Mouse (Mus musculus) kidney, adult 2 months (tissue): Measurements from ENCODE around the gene Ube2q2. TPM values are rescaled to one million over a fixed set of nuclear protein-coding genes. Genes with fewer than 3 reads are reported as not detected.
A peak's percentile ranks its signal among the peaks of the same experiment; 100 is the strongest.

ENCODE experiments used
- DNase-seq: peaks from one replicate; pipeline ENCODE4 v3.0.0; 2021
- H3K27ac ChIP-seq: fragments of 200-500 bp; 2 replicates; pipeline ENCODE4 v1.5.1; 2012; ENCODE audit warnings: low read depth, low read length, control low read depth, inconsistent platforms; ENCODE audit not compliant: insufficient read depth
- H3K27me3 ChIP-seq: fragments of 200-500 bp; replicated peaks from 2 replicates; pipeline ENCODE4 v1.6.1; 2012; ENCODE audit warnings: mild to moderate bottlenecking, moderate library complexity, low read length, inconsistent platforms; ENCODE audit not compliant: control insufficient read depth, insufficient read depth
- H3K36me3 ChIP-seq: fragments of 200-500 bp; 2 replicates; pipeline ENCODE4 v1.6.1; 2012; ENCODE audit warnings: mild to moderate bottlenecking, moderate library complexity, low read length, inconsistent platforms; ENCODE audit not compliant: control insufficient read depth, insufficient read depth
- H3K4me1 ChIP-seq: fragments of 200-500 bp; 2 replicates; pipeline ENCODE4 v1.6.1; 2011; ENCODE audit warnings: low read length; ENCODE audit not compliant: control insufficient read depth, insufficient read depth
- H3K4me3 ChIP-seq: fragments of 200-500 bp; 2 replicates; pipeline ENCODE4 v1.5.1; 2011; ENCODE audit warnings: mild to moderate bottlenecking, low read depth, low read length, control low read depth; ENCODE audit not compliant: insufficient read depth
- CTCF ChIP-seq: fragments of 200-500 bp; conservative IDR thresholded peaks from 2 replicates; pipeline ENCODE4 v1.5.1; 2011; ENCODE audit warnings: low read depth, mild to moderate bottlenecking, control low read depth, low read length, moderate library complexity, mixed read lengths; ENCODE audit not compliant: insufficient read depth, insufficient read length
- POLR2A ChIP-seq: fragments of 200-500 bp; IDR thresholded peaks from one replicate; pipeline ENCODE4 v1.6.1; 2011; ENCODE audit warnings: low read depth, low read length, control low read depth
- WGBS: fragments of 180-500 bp; shearing (Covaris S2); methylation state at CpG from one replicate; pipeline ENCODE4 v1.1.7; 2018; 5-methylcytosine and 5-hydroxymethylcytosine counted together
- polyA plus RNA-seq: library from polyadenylated mRNA; depleted of rRNA; stranded (reverse); fragments of >200 nt; gene quantifications from 2 replicates; pipeline ENCODE4 v1.2.3, GENCODE M21; 2012; rRNA removed

Ube2q2 gene
- polyA plus RNA-seq, 1 experiment: 10.7 TPM

GRCm38 (mm10) chr9:55255604-55256003 is 107.0 kb downstream of the Ube2q2 start:
- Histone ChIP-seq H3K27me3 (no peaks in the 10 kb centered on the region), H3K4me3 (no peak overlapping the region), H3K4me1 (peaks cover 2% of the 10 kb centered on the region; the same call in 1 of the 2 replicates), H3K27ac (no peak overlapping the region), H3K36me3 (no peaks in the 10 kb centered on the region)
- WGBS: 73% methylated on average over 4 of the region's 4 CpGs
- DNase-seq: peak; percentile 14
- TF ChIP-seq CTCF (no peak), POLR2A (no peak)

- Histone ChIP-seq H3K4me3 (no peak overlapping the region), H3K27ac (no peak overlapping the region), H3K27me3 (no peaks in the 10 kb centered on the region), H3K36me3 (no peaks in the 10 kb centered on the region), H3K4me1 (no peaks in the 10 kb centered on the region)
- TF ChIP-seq CTCF: no peak
- TF ChIP-seq POLR2A: no peak
- WGBS: 89% methylated on average over 2 of the region's 2 CpGs
- DNase-seq: no peak
These were observed 108.5 kb downstream of the Ube2q2 start for GRCm38 (mm10) chr9:55257105-55257504.

Other genes with a start within 250 kb of the Ube2q2 start
- 31.2 and 39.7 TPM in 2 replicates for gene Hykk, start 231.6 kb upstream of the Ube2q2 start, polyA plus RNA-seq
- 89.3 and 121 TPM in 2 replicates for gene Psma4, start 198.1 kb upstream of the Ube2q2 start, polyA plus RNA-seq
- not detected in 2 replicates for gene AY074887, start 197.9 kb upstream of the Ube2q2 start, polyA plus RNA-seq
- not detected in 2 replicates for gene Chrna5, start 168.0 kb upstream of the Ube2q2 start, polyA plus RNA-seq
- 0.42 and 2.1 TPM in 2 replicates for gene Chrna3, start 122.3 kb upstream of the Ube2q2 start, polyA plus RNA-seq
- 0.43 and 1.4 TPM in 2 replicates for gene Chrnb4, start 100.1 kb upstream of the Ube2q2 start, polyA plus RNA-seq
- gene Fbxo22, start 60.1 kb downstream of the Ube2q2 start, polyA plus RNA-seq: 26.4 and 27.7 TPM in 2 replicates
- 8.3 and 11.4 TPM in 2 replicates for gene Nrg4, start 178.0 kb downstream of the Ube2q2 start, polyA plus RNA-seq
- 0.23 and 0.31 TPM in 2 replicates for gene Tmem266, start 178.1 kb downstream of the Ube2q2 start, polyA plus RNA-seq